Comparison of ENCODE assay signal across 8 mouse cellular contexts in genomic region chr17:34959130-34959778, GRCm38 (mm10). TPM values are rescaled to one million over a fixed set of nuclear protein-coding genes. Genes with fewer than 3 reads are reported as not detected.
A peak's percentile ranks its signal among the peaks of the same experiment; 100 is the strongest.
DNase-seq lines count a peak whose midpoint lies in the region; ATAC-seq and TF ChIP-seq lines count a peak whose summit lies in the region.
"Not testable (repeated sequence)": the region's sequence is repeated elsewhere in the genome, so short reads cannot be mapped to it uniquely, and the experiment has no call there.

Gene Hspa1b (minus strand): TSS chr17:34959238.

- H3K27me3 ChIP-seq in forebrain, embryonic 15.5 days: peaks cover 27% of the 10 kb centered on the region
- peaks cover 17% of the 10 kb centered on the region for H3K27me3 ChIP-seq in liver, embryonic 14.5 days (ENCODE audit: control insufficient read depth, insufficient read depth, low read length)
- not testable (repeated sequence) for H3K27me3 ChIP-seq in stomach, embryonic 15.5 days (replicated peaks)

- H3K4me3 ChIP-seq in forebrain, embryonic 15.5 days: peak within 1 kb of the TSS; percentile 44
- H3K4me3 ChIP-seq in liver, embryonic 14.5 days (ENCODE audit: insufficient read depth in 1 of 2, low read depth in 2 of 2, low read length in 2 of 2): peak within 1 kb of the TSS; percentile 51 to 68
- peak within 1 kb of the TSS; percentile 56 for H3K4me3 ChIP-seq in stomach, embryonic 15.5 days (replicated peaks)

- H3K27ac ChIP-seq in forebrain, embryonic 15.5 days (replicated peaks): peak within 1 kb of the TSS; percentile 53; the same call in 1 of the 2 replicates
- peak within 1 kb of the TSS; percentile 7 for H3K27ac ChIP-seq in liver, embryonic 14.5 days
- peak within 1 kb of the TSS; percentile 99 for H3K27ac ChIP-seq in stomach, embryonic 15.5 days

- peak within 1 kb of the TSS; percentile 37 for H3K9ac ChIP-seq in forebrain, embryonic 15.5 days (replicated peaks)
- peak within 1 kb of the TSS; percentile 52 for H3K9ac ChIP-seq in liver, embryonic 14.5 days (replicated peaks)
- peak within 1 kb of the TSS; percentile 56; the same call in 1 of the 2 replicates for H3K9ac ChIP-seq in stomach, embryonic 15.5 days

- intact Hi-C loops in heart, postnatal 10 days (cut with DNase I): not testable (repeated sequence)

- under 1% methylated on average over 31 of the region's 32 CpGs for WGBS in forebrain, embryonic 15.5 days
- WGBS in liver, embryonic 14.5 days (ENCODE audit: insufficient replicate concordance): 0% methylated on average over 25 of the region's 32 CpGs
- under 1% methylated on average over 29 of the region's 32 CpGs for WGBS in stomach, embryonic 15.5 days

- DNase-seq in cerebellum, adult 11-12 months: peak; percentile 79
- peak; percentile 90 for DNase-seq in heart, postnatal 10 days
- peak; percentile 83 to 90 for DNase-seq in kidney, postnatal 4 days
- peak in 1 of 3 experiments; percentile 68 for DNase-seq in liver, embryonic 14.5 days (ENCODE audit: low read depth in 3 of 3, low spot score in 3 of 3)
- DNase-seq in neural tube, embryonic 10.5 days (ENCODE audit: extremely low spot score, low spot score): peak; percentile 74

- H3K9me3 ChIP-seq in forebrain, embryonic 15.5 days; liver, embryonic 14.5 days (ENCODE audit: control insufficient read depth, low read length); stomach, embryonic 15.5 days: not testable (repeated sequence)

- peak within 1 kb of the TSS; percentile 82 for H3K4me2 ChIP-seq in forebrain, embryonic 15.5 days (replicated peaks)
- peak within 1 kb of the TSS; percentile 82 for H3K4me2 ChIP-seq in liver, embryonic 14.5 days (ENCODE audit: low read depth)
- H3K4me2 ChIP-seq in stomach, embryonic 15.5 days: peak within 1 kb of the TSS; percentile 63

- H3K4me1 ChIP-seq in forebrain, embryonic 15.5 days; stomach, embryonic 15.5 days: not testable (repeated sequence)
- H3K4me1 ChIP-seq in liver, embryonic 14.5 days (replicated peaks; ENCODE audit: control insufficient read depth in 2 of 2, insufficient read depth in 2 of 2, low read length in 1 of 2): peaks cover 9 to 10% of the 10 kb centered on the region in 2 experiments

- H3K36me3 ChIP-seq in forebrain, embryonic 15.5 days; liver, embryonic 14.5 days (replicated peaks; ENCODE audit: control insufficient read depth, insufficient read depth, low read depth); stomach, embryonic 15.5 days: not testable (repeated sequence)

- TF ChIP-seq CTCF in liver, embryonic 14.5 days (IDR thresholded peaks at IDR 0.05; ENCODE audit: low read depth): not testable (repeated sequence)

- peak; percentile 90 for ATAC-seq in CD4-positive, CD25-positive, alpha-beta regulatory T cell, adult 4 months
- ATAC-seq in forebrain, embryonic 15.5 days (replicated peaks): peak; percentile 94
- ATAC-seq in liver, embryonic 14.5 days (ENCODE audit: insufficient read depth): peak; percentile 91
- ATAC-seq in stomach, embryonic 15.5 days (ENCODE audit: insufficient read depth, low FRiP score, low read depth): peak; percentile 90

- not testable (repeated sequence) for TF ChIP-seq EP300 in liver, embryonic 14.5 days (IDR thresholded peaks at IDR 0.05; ENCODE audit: low read depth)

RNA-seq across cellular contexts. Expression of gene Hspa1b, which starts in this region (rescaled TPM):
- 1 to 10 TPM in 1 of 2 experiments, under 1 TPM in 1; 0.84 to 3.7 TPM for polyA plus RNA-seq in CD4-positive, CD25-positive, alpha-beta regulatory T cell, adult 4 months (2017; shearing (Covaris generic))
- polyA plus RNA-seq in forebrain, embryonic 15.5 days (2015; fragmentation: Nextera tagmentation; extraction: Ambion mirVana): 0.10 and 0.17 TPM in 2 replicates
- total RNA-seq in heart, postnatal 10 days (2021): 1 to 10 TPM; 3.9 to 4.5 TPM
- 1.5 and 3.5 TPM in 2 replicates for polyA plus RNA-seq in liver, embryonic 14.5 days (2012; rRNA removed)
- polyA plus RNA-seq in liver, embryonic 14.5 days (2014; fragmentation: Nextera tagmentation; extraction: Ambion mirVana): not detected in 2 replicates
- 0.34 and 0.90 TPM in 2 replicates for polyA plus RNA-seq in stomach, embryonic 15.5 days (2015; fragmentation: Nextera tagmentation; extraction: Ambion mirVana)

Comparison
In these comparisons a context has a peak if more than half of its experiments do, and no peak if none do; other contexts are left out.
1. Peak in ATAC-seq, H3K4me3 ChIP-seq, H3K27ac ChIP-seq, H3K9ac ChIP-seq and H3K4me2 ChIP-seq in forebrain, embryonic 15.5 days; RNA of the gene not detected or under 1 TPM.
2. Peak in ATAC-seq, H3K4me3 ChIP-seq, H3K27ac ChIP-seq, H3K9ac ChIP-seq and H3K4me2 ChIP-seq in stomach, embryonic 15.5 days; RNA of the gene not detected or under 1 TPM.
3. H3K27ac ChIP-seq: peak in every context shown above with its lines; median percentile 99 in stomach, embryonic 15.5 days; 53 in forebrain, embryonic 15.5 days; 7 in liver, embryonic 14.5 days.